In the genomic region with DNA sequence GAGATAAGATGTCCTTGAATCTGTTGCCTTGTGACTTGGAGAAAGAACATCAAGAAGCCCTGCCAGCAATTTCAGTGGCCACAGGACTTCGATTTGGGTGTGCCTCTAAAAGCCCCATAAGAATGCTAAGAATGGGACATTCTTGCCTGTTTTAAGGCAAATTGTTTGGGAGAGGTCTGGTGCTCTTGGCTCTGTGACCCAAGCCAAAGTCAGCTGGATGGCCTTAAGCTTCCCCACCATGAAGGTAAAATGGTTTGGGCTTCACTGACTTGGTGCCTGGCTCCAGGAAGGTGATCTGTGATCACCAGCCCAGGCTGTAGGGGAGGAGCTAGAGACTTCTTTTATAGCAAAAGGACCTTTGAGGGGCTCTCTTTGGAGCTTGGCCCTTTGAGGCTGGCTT, we compare ENCODE assay signal across 26 mouse cellular contexts. TPM values are rescaled to one million over a fixed set of nuclear protein-coding genes. Genes with fewer than 3 reads are reported as not detected.
DNase-seq lines count a peak whose midpoint lies in the region; TF ChIP-seq lines count a peak whose summit lies in the region.
"Had no signal": no experiment of that assay in that cellular context is flagged by ENCODE, and none has a peak within 500 bp of the region (broad histone marks: within the 10 kb centered on the region; RNA-seq: fewer than 3 reads in every experiment).

No protein-coding gene starts in this region.

- peak; percentile 44 for DNase-seq in adrenal gland, adult 2 months
- DNase-seq in adrenal gland, postnatal 14 days, result no peak
- peak; percentile 98 for DNase-seq in R1 (ENCODE audit: low read depth, low spot score)
- no peak for DNase-seq in left cerebral cortex, postnatal 36 days (ENCODE audit: low spot score in 2 of 2)
- DNase-seq in urinary bladder, adult 2 months (ENCODE audit: low spot score), result no peak
- no peak for DNase-seq in heart, postnatal 25 days (ENCODE audit: low spot score)
- DNase-seq: adrenal gland, postnatal 25 days; B cell, adult 2 months; cerebellum, adult 11-12 months; cerebellum, adult 8-10 months; cerebellum, postnatal 10 days; cerebellum, postnatal 36 days; embryo, embryonic 11 days; heart, postnatal 10 days; kidney, adult 2 months had no signal

- TF ChIP-seq POLR2A in ES-Bruce4 (IDR thresholded peaks at IDR 0.05; ENCODE audit: insufficient read depth, low read length), result no peak

- TF ChIP-seq CTCF in ES-Bruce4 (IDR thresholded peaks at IDR 0.05; ENCODE audit: low read depth, low read length), result no peak

- no peak overlapping the region for H3K9ac ChIP-seq in ES-Bruce4 (ENCODE audit: low read depth, poor library complexity, severe bottlenecking)
- H3K9ac ChIP-seq: embryonic facial prominence, embryonic 13.5 days; forebrain, embryonic 12.5 days; forebrain, embryonic 15.5 days; heart, embryonic 12.5 days; heart, embryonic 15.5 days; hindbrain, embryonic 12.5 days; hindbrain, embryonic 15.5 days had no signal

- peaks cover 1% of the 10 kb centered on the region for H3K4me1 ChIP-seq in ES-Bruce4 (ENCODE audit: control insufficient read depth, insufficient read depth, low read length)
- H3K4me1 ChIP-seq: embryonic facial prominence, embryonic 13.5 days; forebrain, embryonic 12.5 days; forebrain, embryonic 15.5 days; heart, embryonic 12.5 days; heart, embryonic 15.5 days; hindbrain, embryonic 12.5 days; hindbrain, embryonic 15.5 days had no signal

- no peak overlapping the region for H3K4me3 ChIP-seq in ES-Bruce4 (ENCODE audit: low read depth, low read length)
- H3K4me3 ChIP-seq: embryonic facial prominence, embryonic 10.5 days; embryonic facial prominence, embryonic 13.5 days; erythroblast, embryonic 14.5 days; forebrain, embryonic 12.5 days; forebrain, embryonic 15.5 days; heart, embryonic 12.5 days; heart, embryonic 15.5 days; hindbrain, embryonic 12.5 days; hindbrain, embryonic 15.5 days had no signal

- 0 out of 2 replicates have a peak, but pooled peaks have one; percentile 57 for TF ChIP-seq EP300 in ES-Bruce4 (IDR thresholded peaks at IDR 0.05; ENCODE audit: insufficient read depth, low read depth, low read length)

- peak overlapping the region; percentile 85 for H3K27ac ChIP-seq in ES-Bruce4 (ENCODE audit: insufficient read depth, low read length)
- H3K27ac ChIP-seq: embryonic facial prominence, embryonic 10.5 days; embryonic facial prominence, embryonic 13.5 days; forebrain, embryonic 12.5 days; forebrain, embryonic 15.5 days; heart, embryonic 15.5 days; hindbrain, embryonic 12.5 days; hindbrain, embryonic 15.5 days had no signal

- intact Hi-C loops in left cerebral cortex, postnatal 36 days (cut with DNase I), result no loop called here
- intact Hi-C loops in heart, postnatal 25 days (cut with DNase I), result no loop called here

- no peaks in the 10 kb centered on the region for H3K36me3 ChIP-seq in ES-Bruce4 (ENCODE audit: control insufficient read depth, insufficient read depth, low read length, poor library complexity, severe bottlenecking)
- H3K36me3 ChIP-seq: embryonic facial prominence, embryonic 10.5 days; embryonic facial prominence, embryonic 13.5 days; forebrain, embryonic 12.5 days; forebrain, embryonic 15.5 days; heart, embryonic 12.5 days; heart, embryonic 15.5 days; hindbrain, embryonic 12.5 days; hindbrain, embryonic 15.5 days had no signal

- peaks cover 4% of the 10 kb centered on the region; the same call in 1 of the 2 replicates for H3K9me3 ChIP-seq in ES-Bruce4 (replicated peaks; ENCODE audit: control insufficient read depth, insufficient read depth, low read length, poor library complexity, severe bottlenecking)
- H3K9me3 ChIP-seq: embryonic facial prominence, embryonic 10.5 days; embryonic facial prominence, embryonic 13.5 days; forebrain, embryonic 12.5 days; forebrain, embryonic 15.5 days; heart, embryonic 12.5 days; heart, embryonic 15.5 days; hindbrain, embryonic 12.5 days; hindbrain, embryonic 15.5 days had no signal

- H3K27me3 ChIP-seq in ES-Bruce4 (ENCODE audit: control insufficient read depth, insufficient read depth, low read length, poor library complexity, severe bottlenecking), result no peaks in the 10 kb centered on the region
- H3K27me3 ChIP-seq: embryonic facial prominence, embryonic 13.5 days; forebrain, embryonic 15.5 days; heart, embryonic 12.5 days; heart, embryonic 15.5 days; hindbrain, embryonic 12.5 days; hindbrain, embryonic 15.5 days; Patski had no signal

RNA-seq across cellular contexts. Expression of gene Mtf2, which starts 13.3 kb away (rescaled TPM):
- 10 to 100 TPM; 18.4 to 26.6 TPM for total RNA-seq in adrenal gland, adult 2 months (2021)
- polyA plus RNA-seq in adrenal gland, adult 2 months (2012; rRNA removed), result 4.0 and 5.3 TPM in 2 replicates
- total RNA-seq in adrenal gland, postnatal 14 days (2021), result 22.7 and 27.9 TPM in 2 replicates
- polyA plus RNA-seq in ES-Bruce4 (2011; ENCODE audit: insufficient read depth, insufficient read length, low read depth, missing spikeins), result 216 and 257 TPM in 2 replicates
- total RNA-seq in left cerebral cortex, postnatal 36 days (2021), result 10 to 100 TPM; 43.1 to 65.6 TPM
- polyA plus RNA-seq in urinary bladder, adult 2 months (2012; rRNA removed), result 14.8 and 16.8 TPM in 2 replicates
- total RNA-seq in heart, postnatal 25 days (2021), result 10 to 100 TPM; 11.8 to 14.0 TPM

Comparison
In these comparisons a context has a peak if more than half of its experiments do, and no peak if none do; other contexts are left out.
1. DNase-seq: peak in adrenal gland, adult 2 months (single experiment) and R1 (single experiment); none in adrenal gland, postnatal 14 days (single experiment), left cerebral cortex, postnatal 36 days (0 of 2), urinary bladder, adult 2 months (single experiment) and heart, postnatal 25 days (single experiment).